Mouse (Mus musculus): ENCODE measurements at regions not wholly inside any gene's neighbourhood (a gene's known extent, or its start where the extent isn't known, plus 50 kb on each side); places are given as distances from the start of the nearest gene placed in this dataset.
"Not testable (repeated sequence)": the region's sequence is repeated elsewhere in the genome, so short reads cannot be mapped to it uniquely, and the experiment has no call there.

- DNase-seq, result no peak
Measured at GRCm38 (mm10) chr6:68370010-68370409, 834.4 kb upstream of the Tacstd2 start.

- no peak for DNase-seq
Measured at GRCm38 (mm10) chr6:68339846-68340245, 804.2 kb upstream of the Tacstd2 start.

DNA sequence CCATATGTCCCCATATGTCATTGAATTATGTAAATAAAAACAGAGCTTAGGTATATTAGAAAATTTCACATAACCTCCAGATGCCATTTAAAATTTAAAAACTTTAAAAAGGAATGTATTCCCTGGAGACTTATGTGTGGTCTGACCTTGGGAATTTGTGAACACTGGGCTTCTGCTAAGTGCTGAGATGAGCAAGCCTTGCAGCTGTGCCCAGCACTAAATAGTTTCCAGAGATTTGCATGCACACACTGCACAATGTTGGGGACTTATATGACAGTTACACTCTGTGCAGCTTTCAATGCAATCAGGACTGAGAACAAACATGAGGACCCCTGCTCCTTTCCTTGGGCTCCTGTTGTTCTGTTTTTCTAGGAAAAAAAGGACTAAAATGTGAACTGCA, 803.6 kb upstream of the Tacstd2 start:
- not testable (repeated sequence) for DNase-seq

- no peak for DNase-seq
Measured at GRCm38 (mm10) chr6:68311409-68311808, 775.8 kb upstream of the Tacstd2 start.

- DNase-seq, result no peak
Measured at GRCm38 (mm10) chr6:68302133-68302532, 766.5 kb upstream of the Tacstd2 start.

GRCm38 (mm10) chr6:68256725-68257124, 721.1 kb upstream of the Tacstd2 start:
- no peak for DNase-seq

- no peak for DNase-seq
Measured at GRCm38 (mm10) chr6:68256151-68256550, 720.6 kb upstream of the Tacstd2 start.

- DNase-seq, result no peak
Measured at GRCm38 (mm10) chr6:68252730-68253129, 717.1 kb upstream of the Tacstd2 start.

- not testable (repeated sequence) for DNase-seq
Measured at GRCm38 (mm10) chr6:68251320-68251719, 715.7 kb upstream of the Tacstd2 start.

- not testable (repeated sequence) for DNase-seq
Measured at GRCm38 (mm10) chr6:68250392-68250791, 714.8 kb upstream of the Tacstd2 start.

DNA sequence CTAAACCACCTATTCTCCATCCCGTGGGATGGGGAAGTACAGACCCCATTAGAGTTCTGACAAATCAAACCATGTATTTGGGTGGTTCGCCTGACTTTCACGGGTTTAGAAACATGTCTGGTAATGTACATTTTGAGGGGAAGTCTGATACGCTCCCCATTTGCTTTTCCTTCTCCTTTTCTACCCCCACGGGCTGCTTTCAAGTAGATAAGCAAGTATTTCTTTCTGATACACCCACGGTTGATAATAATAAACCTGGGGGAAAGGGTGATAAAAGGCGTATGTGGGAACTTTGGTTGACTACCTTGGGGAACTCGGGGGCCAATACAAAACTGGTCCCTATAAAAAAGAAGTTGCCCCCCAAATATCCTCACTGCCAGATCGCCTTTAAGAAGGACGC, 713.7 kb upstream of the Tacstd2 start:
- not testable (repeated sequence) for DNase-seq

DNA sequence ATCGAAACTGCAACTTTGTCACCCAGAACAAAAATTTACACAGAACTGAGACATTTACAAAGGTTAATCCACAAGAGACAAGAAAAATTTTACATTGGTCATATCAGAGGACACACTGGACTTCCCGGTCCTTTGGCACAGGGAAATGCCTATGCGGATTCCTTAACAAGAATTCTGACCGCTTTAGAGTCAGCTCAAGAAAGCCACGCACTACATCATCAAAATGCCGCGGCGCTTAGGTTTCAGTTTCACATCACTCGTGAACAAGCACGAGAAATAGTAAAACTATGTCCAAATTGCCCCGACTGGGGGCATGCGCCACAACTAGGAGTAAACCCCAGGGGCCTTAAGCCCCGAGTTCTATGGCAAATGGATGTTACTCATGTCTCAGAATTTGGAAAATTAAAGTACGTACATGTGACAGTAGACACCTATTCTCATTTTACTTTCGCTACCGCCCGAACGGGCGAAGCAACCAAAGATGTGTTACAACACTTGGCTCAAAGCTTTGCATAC, 712.5 kb upstream of the Tacstd2 start:
- DNase-seq, result not testable (repeated sequence)

DNA sequence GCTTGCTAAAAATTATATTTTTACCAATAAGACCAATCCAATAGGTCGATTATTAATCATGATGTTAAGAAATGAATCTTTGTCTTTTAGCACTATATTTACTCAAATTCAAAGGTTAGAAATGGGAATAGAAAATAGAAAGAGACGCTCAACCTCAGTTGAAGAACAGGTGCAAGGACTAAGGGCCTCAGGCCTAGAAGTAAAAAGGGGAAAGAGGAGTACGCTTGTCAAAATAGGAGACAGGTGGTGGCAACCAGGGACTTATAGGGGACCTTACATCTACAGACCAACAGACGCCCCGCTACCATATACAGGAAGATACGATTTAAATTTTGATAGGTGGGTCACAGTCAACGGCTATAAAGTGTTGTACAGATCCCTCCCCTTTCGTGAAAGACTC, 707.2 kb upstream of the Tacstd2 start:
- DNase-seq, result not testable (repeated sequence)

- no peak for DNase-seq
Measured at GRCm38 (mm10) chr6:68219685-68220084, 684.1 kb upstream of the Tacstd2 start.

- peak in 1 of 2 experiments; percentile 4 for DNase-seq
Measured at GRCm38 (mm10) chr6:68201448-68201847, 665.9 kb upstream of the Tacstd2 start.

GRCm38 (mm10) chr6:68198031-68198430, 662.4 kb upstream of the Tacstd2 start:
- DNase-seq, result no peak

DNA sequence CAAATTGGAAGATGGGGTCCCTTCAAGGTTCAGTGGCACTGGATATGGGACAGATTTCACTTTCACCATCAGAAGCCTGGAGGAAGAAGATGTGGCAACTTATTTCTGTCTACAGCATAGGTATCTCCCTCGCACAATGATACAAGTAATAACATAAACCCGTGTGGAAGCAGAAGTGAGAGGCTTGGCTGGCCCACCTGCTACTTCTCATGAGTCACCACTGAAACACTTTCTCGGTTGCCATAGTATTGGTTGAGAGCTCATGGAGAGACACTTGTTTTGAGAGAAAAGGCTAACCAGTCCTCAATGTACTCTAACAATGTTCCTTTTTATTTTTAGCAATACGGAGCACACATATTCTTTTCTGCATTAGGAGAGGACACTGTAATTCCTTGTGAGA, 629.2 kb upstream of the Tacstd2 start:
- DNase-seq, result no peak

DNA sequence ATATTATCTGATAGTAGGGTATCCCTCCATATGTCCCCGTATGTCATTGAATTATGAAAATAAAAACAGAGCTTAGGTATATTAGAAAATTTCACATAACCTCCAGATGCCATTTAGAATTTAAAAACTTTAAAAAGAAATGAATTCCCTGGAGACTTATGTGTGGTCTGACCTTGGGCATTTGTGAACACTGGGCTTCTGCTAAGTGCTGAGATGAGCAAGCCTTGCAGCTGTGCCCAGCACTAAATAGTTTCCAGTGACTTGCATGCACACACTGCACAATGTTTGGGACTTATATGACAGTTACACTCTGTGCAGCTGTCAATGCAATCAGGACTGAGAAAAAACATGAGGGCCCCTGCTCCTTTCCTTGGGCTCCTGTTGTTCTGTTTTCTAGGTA, 628.5 kb upstream of the Tacstd2 start:
- not testable (repeated sequence) for DNase-seq

DNA sequence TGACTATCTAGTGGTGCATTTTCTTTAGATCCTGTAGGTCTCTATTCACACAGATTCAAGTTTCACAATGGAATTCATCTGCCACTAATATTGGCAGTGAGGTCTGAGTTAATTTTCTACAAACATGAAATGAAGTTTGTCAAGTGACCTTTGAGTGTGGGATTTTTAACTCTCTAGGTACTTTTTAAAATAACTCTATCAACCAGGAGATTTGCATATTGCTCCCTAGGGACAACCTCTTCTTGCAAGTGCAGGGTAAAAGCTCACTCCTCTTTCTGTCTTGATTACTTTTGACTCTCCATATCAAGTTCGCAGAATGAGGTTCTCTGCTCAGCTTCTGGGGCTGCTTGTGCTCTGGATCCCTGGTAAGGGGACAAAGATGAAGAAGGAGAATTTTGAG, 616.0 kb upstream of the Tacstd2 start:
- no peak for DNase-seq

DNA sequence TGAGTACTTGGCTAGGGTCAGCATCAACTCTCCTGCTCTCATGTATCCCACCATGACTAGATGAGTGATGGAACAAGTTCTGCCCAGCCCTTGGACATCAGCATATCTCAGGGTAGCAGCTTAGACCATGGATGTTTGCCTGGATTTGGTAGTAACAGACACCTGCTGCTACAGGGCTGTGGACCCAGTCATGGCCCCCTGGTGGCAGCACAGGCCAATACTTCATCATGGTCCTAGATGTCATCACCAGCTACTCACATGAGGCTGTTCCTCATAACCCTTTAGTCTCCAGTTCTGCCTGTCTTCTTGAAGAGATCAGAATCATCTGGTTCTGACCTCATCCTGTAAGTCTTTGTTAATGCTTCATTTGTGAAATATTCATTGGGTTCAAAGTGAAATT, 566.9 kb upstream of the Tacstd2 start:
- no peak for DNase-seq
